In the genomic region with DNA sequence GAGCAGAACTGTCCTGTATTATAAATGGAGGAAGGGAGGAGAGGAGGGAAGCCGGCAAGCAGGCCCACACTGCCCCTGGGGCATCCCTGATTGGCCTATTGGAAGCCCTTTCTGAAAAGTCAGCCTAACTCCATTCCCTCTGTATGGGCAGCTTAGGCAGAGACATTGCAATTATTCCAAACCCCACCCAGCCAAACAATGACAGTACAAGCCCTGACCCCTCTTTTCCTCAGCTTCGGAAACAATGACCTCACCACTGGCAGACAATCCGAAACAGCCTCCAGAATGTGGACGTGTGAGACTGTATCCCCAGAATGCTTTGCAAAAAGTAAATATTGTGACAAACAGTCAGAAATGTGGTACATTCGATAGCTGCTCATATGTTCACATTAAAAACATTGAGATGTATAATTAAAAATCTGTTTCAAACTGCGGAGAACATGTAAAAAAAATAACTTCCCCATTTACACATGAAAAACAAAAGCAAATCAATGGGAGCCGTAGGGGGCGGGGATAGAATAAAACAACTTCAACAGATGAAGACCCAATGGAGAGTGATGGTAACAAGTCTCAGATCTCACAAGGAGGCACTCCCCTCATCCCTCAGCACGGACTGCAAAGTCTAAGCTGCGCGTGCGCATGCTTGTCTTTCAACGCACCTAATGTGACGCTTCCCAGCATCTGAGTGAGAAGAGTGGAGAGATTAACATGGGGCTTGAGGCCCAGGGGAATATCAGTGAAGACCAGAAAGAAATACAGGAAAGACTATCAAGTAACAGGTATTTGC, we compare ENCODE assay signal across 9 mouse cellular contexts.
A peak's percentile ranks its signal among the peaks of the same experiment; 100 is the strongest.
DNase-seq lines count a peak whose midpoint lies in the region; ATAC-seq and TF ChIP-seq lines count a peak whose summit lies in the region.
"Had no signal": no experiment of that assay in that cellular context is flagged by ENCODE, and none has a peak within 500 bp of the region (broad histone marks: within the 10 kb centered on the region; RNA-seq: fewer than 3 reads in every experiment).

No protein-coding gene starts in this region.

- no peak overlapping the region for H3K27ac ChIP-seq in midbrain, embryonic 11.5 days (ENCODE audit: low read depth, low read length)
- no peak overlapping the region for H3K27ac ChIP-seq in midbrain, postnatal 0 days (ENCODE audit: low read depth, low read length)
- H3K27ac ChIP-seq in forebrain, postnatal 0 days (ENCODE audit: low read depth, low read length) = no peak overlapping the region
- 0 out of 2 replicates have a peak overlapping the region, but pooled peaks have one; percentile 19 for H3K27ac ChIP-seq in stomach, embryonic 16.5 days (ENCODE audit: low read length)

- no peak overlapping the region for H3K4me3 ChIP-seq in midbrain, embryonic 11.5 days (ENCODE audit: low read depth, low read length)
- H3K4me3 ChIP-seq in midbrain, postnatal 0 days (ENCODE audit: low read depth, low read length) = no peak overlapping the region
- H3K4me3 ChIP-seq in forebrain, postnatal 0 days (ENCODE audit: low read depth, low read length) = no peak overlapping the region
- no peak overlapping the region for H3K4me3 ChIP-seq in stomach, embryonic 16.5 days (replicated peaks; ENCODE audit: low read length)

- 58% methylated on average over 14 of the region's 14 CpGs for WGBS in midbrain, embryonic 11.5 days
- WGBS in midbrain, postnatal 0 days = 49% methylated on average over 14 of the region's 14 CpGs
- WGBS in forebrain, postnatal 0 days = 35% methylated on average over 14 of the region's 14 CpGs
- 49% methylated on average over 14 of the region's 14 CpGs for WGBS in stomach, embryonic 16.5 days

- H3K4me1 ChIP-seq in midbrain, embryonic 11.5 days (ENCODE audit: control insufficient read depth, insufficient read depth, low read length) = peaks cover 6% of the 10 kb centered on the region; the same call in 1 of the 2 replicates
- no peaks in the 10 kb centered on the region for H3K4me1 ChIP-seq in midbrain, postnatal 0 days (ENCODE audit: insufficient read depth, low read length)
- no peaks in the 10 kb centered on the region; the same call in 1 of the 2 replicates for H3K4me1 ChIP-seq in forebrain, postnatal 0 days (ENCODE audit: insufficient read depth)
- peaks cover 11% of the 10 kb centered on the region for H3K4me1 ChIP-seq in stomach, embryonic 16.5 days (ENCODE audit: control insufficient read depth, insufficient read depth, low read length)

- no peak overlapping the region for H3K9ac ChIP-seq in midbrain, embryonic 11.5 days (ENCODE audit: low read length)
- H3K9ac ChIP-seq in midbrain, postnatal 0 days (replicated peaks; ENCODE audit: low read length, poor library complexity, severe bottlenecking) = no peak overlapping the region
- H3K9ac ChIP-seq in forebrain, postnatal 0 days = no peak overlapping the region
- no peak overlapping the region for H3K9ac ChIP-seq in stomach, embryonic 16.5 days (ENCODE audit: low read length)

- no peak overlapping the region for H3K4me2 ChIP-seq in midbrain, embryonic 11.5 days
- no peak overlapping the region for H3K4me2 ChIP-seq in midbrain, postnatal 0 days (ENCODE audit: low read depth, low read length, poor library complexity, severe bottlenecking)
- no peak overlapping the region for H3K4me2 ChIP-seq in forebrain, postnatal 0 days (ENCODE audit: low read depth)
- no peak overlapping the region for H3K4me2 ChIP-seq in stomach, embryonic 16.5 days (ENCODE audit: low read depth, low read length)

- intact Hi-C loops in heart, postnatal 36 days (cut with DNase I) = no loop called here

- no peak for TF ChIP-seq CTCF in midbrain, postnatal 0 days (IDR thresholded peaks at IDR 0.05)
- TF ChIP-seq CTCF in forebrain, postnatal 0 days (IDR thresholded peaks at IDR 0.05; ENCODE audit: low read depth) = no peak

- no peaks in the 10 kb centered on the region for H3K36me3 ChIP-seq in midbrain, embryonic 11.5 days (ENCODE audit: control insufficient read depth, insufficient read depth, low read length)
- no peaks in the 10 kb centered on the region for H3K36me3 ChIP-seq in midbrain, postnatal 0 days (ENCODE audit: insufficient read depth, low read length)
- H3K36me3 ChIP-seq in forebrain, postnatal 0 days (ENCODE audit: insufficient read depth) = no peaks in the 10 kb centered on the region
- H3K36me3 ChIP-seq in stomach, embryonic 16.5 days (ENCODE audit: control insufficient read depth, insufficient read depth, low read length) = no peaks in the 10 kb centered on the region

- no peaks in the 10 kb centered on the region for H3K9me3 ChIP-seq in midbrain, embryonic 11.5 days (ENCODE audit: control insufficient read depth, low read length)
- no peaks in the 10 kb centered on the region for H3K9me3 ChIP-seq in midbrain, postnatal 0 days (ENCODE audit: low read length)
- H3K9me3 ChIP-seq in forebrain, postnatal 0 days (ENCODE audit: low read length) = no peaks in the 10 kb centered on the region
- no peaks in the 10 kb centered on the region for H3K9me3 ChIP-seq in stomach, embryonic 16.5 days (replicated peaks; ENCODE audit: control insufficient read depth, low read length)

- DNase-seq in midbrain, embryonic 11.5 days (ENCODE audit: low spot score, missing footprints) = no peak
- DNase-seq in midbrain, postnatal 0 days (ENCODE audit: low spot score) = no peak
- DNase-seq in forebrain, postnatal 0 days = peak; percentile 65
- peak; percentile 34 to 47 for DNase-seq in heart, postnatal 36 days
- no peak for DNase-seq in left cerebral cortex, adult 8-10 months (ENCODE audit: low spot score in 2 of 2)
- no peak for DNase-seq in urinary bladder, postnatal 25 days (ENCODE audit: low spot score)
- DNase-seq: thymus, postnatal 14 days had no signal

- no peaks in the 10 kb centered on the region for H3K27me3 ChIP-seq in midbrain, embryonic 11.5 days (ENCODE audit: control insufficient read depth, insufficient read depth, low read length)
- H3K27me3 ChIP-seq in midbrain, postnatal 0 days (ENCODE audit: insufficient read depth, low read length) = no peaks in the 10 kb centered on the region
- peaks cover 3% of the 10 kb centered on the region; the same call in 1 of the 2 replicates for H3K27me3 ChIP-seq in forebrain, postnatal 0 days (ENCODE audit: insufficient read depth, low read length)
- H3K27me3 ChIP-seq in stomach, embryonic 16.5 days (ENCODE audit: control insufficient read depth, insufficient read depth, low read length) = no peaks in the 10 kb centered on the region

- peak; percentile 51 for ATAC-seq in midbrain, embryonic 11.5 days (ENCODE audit: low FRiP score)
- no peak for ATAC-seq in midbrain, postnatal 0 days (ENCODE audit: low FRiP score)
- peak; percentile 83 for ATAC-seq in forebrain, postnatal 0 days
- peak; percentile 61 for ATAC-seq in stomach, embryonic 16.5 days (ENCODE audit: insufficient read depth, low FRiP score)
- ATAC-seq: Patski had no signal

Comparison
In these comparisons a context has a peak if more than half of its experiments do, and no peak if none do; other contexts are left out.
1. DNase-seq: peak in forebrain, postnatal 0 days (single experiment) and heart, postnatal 36 days (2 of 2); none in midbrain, embryonic 11.5 days (single experiment), midbrain, postnatal 0 days (single experiment), left cerebral cortex, adult 8-10 months (0 of 2) and urinary bladder, postnatal 25 days (single experiment).